Mouse (Mus musculus): ENCODE results near the gene Sema3e. TPM values are rescaled to one million over a fixed set of nuclear protein-coding genes. Genes with fewer than 3 reads are reported as not detected.

Sema3e gene
- polyA plus RNA-seq, 1 experiment from 2014 or later: 18.9 TPM

DNA sequence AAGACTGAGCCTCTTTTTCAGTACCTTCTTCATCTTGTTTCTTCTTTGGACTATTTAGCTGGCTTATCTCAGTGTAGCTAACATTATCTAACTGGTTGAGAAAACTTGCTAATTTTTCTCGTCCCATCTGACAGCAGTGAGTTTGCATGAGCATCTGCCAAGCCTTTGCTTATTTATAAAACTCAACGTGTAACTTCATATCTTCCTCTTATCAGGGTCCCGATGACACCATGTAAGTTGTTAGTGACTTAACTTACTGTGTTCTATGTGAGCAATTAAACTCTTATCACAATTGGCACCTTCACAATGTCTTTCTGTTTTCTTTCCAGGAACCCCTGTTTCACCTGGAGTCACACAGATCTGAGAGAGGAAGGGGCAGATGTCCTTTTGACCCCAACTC is 184.9 kb downstream of the Sema3e start:
- DNase-seq (ENCODE audit: low spot score): no peak
- Histone ChIP-seq H3K9me3 (ENCODE audit: low read length) (no peaks in the 10 kb centered on the region), H3K4me2 (replicated peaks; ENCODE audit: low read depth, low read length) (no peak overlapping the region), H3K4me3 (ENCODE audit: low read depth, low read length) (no peak overlapping the region), H3K27ac (ENCODE audit: low read length) (no peak overlapping the region), H3K4me1 (ENCODE audit: insufficient read depth, low read depth, low read length) (no peaks in the 10 kb centered on the region), H3K9ac (replicated peaks; ENCODE audit: low read depth) (no peak overlapping the region), H3K36me3 (ENCODE audit: insufficient read depth, low read length) (no peaks in the 10 kb centered on the region), H3K27me3 (replicated peaks; ENCODE audit: insufficient read depth, low read length) (no peaks in the 10 kb centered on the region)
- no peak for ATAC-seq
- WGBS: 27% methylated on average over 3 of the region's 3 CpGs
- no peak for TF ChIP-seq EP300 (IDR thresholded peaks at IDR 0.05)
- TF ChIP-seq CTCF (IDR thresholded peaks at IDR 0.05): no peak

DNA sequence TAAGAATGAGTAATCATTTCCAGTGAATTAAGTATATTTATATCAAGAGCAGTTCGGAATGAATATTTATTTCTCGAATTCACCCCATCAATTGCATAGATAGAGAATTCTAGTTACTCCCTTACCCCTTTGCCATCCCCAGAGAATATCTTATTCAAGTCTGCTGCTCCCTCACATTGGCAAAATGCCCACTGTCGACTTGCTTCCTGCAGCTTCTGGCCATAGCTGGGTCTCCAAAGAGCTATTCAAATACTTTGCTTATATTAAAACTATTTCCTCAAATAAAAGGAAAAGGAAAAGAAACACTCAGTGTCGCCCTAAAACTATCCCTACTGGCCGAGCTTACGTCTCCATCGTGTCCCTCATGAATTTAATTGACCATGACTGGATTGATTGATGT is 191.1 kb downstream of the Sema3e start:
- Histone ChIP-seq H3K27me3 (replicated peaks; ENCODE audit: insufficient read depth, low read length) (no peaks in the 10 kb centered on the region), H3K4me3 (ENCODE audit: low read depth, low read length) (no peak overlapping the region), H3K4me1 (ENCODE audit: insufficient read depth, low read depth, low read length) (no peaks in the 10 kb centered on the region), H3K9ac (replicated peaks; ENCODE audit: low read depth) (no peak overlapping the region), H3K27ac (ENCODE audit: low read length) (no peak overlapping the region), H3K4me2 (replicated peaks; ENCODE audit: low read depth, low read length) (no peak overlapping the region), H3K36me3 (ENCODE audit: insufficient read depth, low read length) (no peaks in the 10 kb centered on the region), H3K9me3 (ENCODE audit: low read length) (no peaks in the 10 kb centered on the region)
- TF ChIP-seq CTCF (IDR thresholded peaks at IDR 0.05): no peak
- no peak for TF ChIP-seq EP300 (IDR thresholded peaks at IDR 0.05)
- DNase-seq (ENCODE audit: low spot score): no peak
- ATAC-seq: no peak
- 34% methylated on average over 7 of the region's 7 CpGs for WGBS

DNA sequence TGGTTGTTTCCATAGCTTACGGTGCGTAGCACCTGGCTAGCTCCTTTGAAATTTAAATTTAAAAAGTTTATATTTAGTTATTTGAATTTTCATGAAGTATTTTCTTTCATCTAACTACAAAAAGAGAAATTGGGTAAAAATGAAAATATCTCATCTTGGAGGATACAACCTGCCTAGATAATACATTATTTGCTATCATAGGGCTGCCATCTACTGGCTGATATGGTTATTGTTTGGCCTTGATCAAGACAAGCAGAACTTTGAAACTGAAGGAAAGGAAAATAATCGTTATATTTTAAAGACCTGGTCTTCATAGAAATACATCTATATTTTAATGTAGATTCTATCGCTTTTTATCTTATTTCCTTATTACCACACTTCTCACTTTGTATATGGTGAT is 193.6 kb downstream of the Sema3e start:
- WGBS: 77% methylated on average over 4 of the region's 4 CpGs
- H3K4me3 ChIP-seq (ENCODE audit: low read depth, low read length): no peak overlapping the region
- no peaks in the 10 kb centered on the region for H3K4me1 ChIP-seq (ENCODE audit: insufficient read depth, low read depth, low read length)
- no peak overlapping the region for H3K4me2 ChIP-seq (replicated peaks; ENCODE audit: low read depth, low read length)
- H3K27me3 ChIP-seq (replicated peaks; ENCODE audit: insufficient read depth, low read length): no peaks in the 10 kb centered on the region
- no peaks in the 10 kb centered on the region for H3K9me3 ChIP-seq (ENCODE audit: low read length)
- DNase-seq (ENCODE audit: low spot score): peak; percentile 19
- no peak for TF ChIP-seq EP300 (IDR thresholded peaks at IDR 0.05)
- TF ChIP-seq CTCF (IDR thresholded peaks at IDR 0.05): peak; percentile 63
- ATAC-seq: no peak
- no peak overlapping the region for H3K27ac ChIP-seq (ENCODE audit: low read length)
- no peaks in the 10 kb centered on the region for H3K36me3 ChIP-seq (ENCODE audit: insufficient read depth, low read length)
- H3K9ac ChIP-seq (replicated peaks; ENCODE audit: low read depth): no peak overlapping the region

DNA sequence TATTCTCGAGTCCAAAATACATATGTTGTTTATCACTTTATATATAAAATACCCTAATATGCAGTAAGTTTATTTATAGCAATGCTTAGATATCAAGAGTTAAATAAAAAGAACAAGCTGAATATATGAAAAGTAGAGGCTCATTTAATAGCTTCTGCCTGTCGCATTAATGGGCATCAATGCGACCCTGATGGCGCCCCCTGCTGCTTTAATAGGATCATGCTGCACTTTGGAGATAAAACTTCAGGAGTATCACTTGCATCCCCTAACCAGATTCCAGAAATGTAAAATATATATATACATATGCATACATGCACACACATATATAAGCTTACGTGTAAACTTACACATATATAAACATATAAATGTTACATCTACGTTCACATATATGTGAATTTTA is 199.4 kb downstream of the Sema3e start:
- no peak overlapping the region for H3K4me2 ChIP-seq (replicated peaks; ENCODE audit: low read depth, low read length)
- TF ChIP-seq EP300 (IDR thresholded peaks at IDR 0.05) (no peak), CTCF (IDR thresholded peaks at IDR 0.05) (peak; percentile 32)
- H3K27ac ChIP-seq (ENCODE audit: low read length): no peak overlapping the region
- DNase-seq (ENCODE audit: low spot score) (no peak), ATAC-seq (no peak)
- no peaks in the 10 kb centered on the region for H3K27me3 ChIP-seq (replicated peaks; ENCODE audit: insufficient read depth, low read length)
- H3K9ac ChIP-seq (replicated peaks; ENCODE audit: low read depth): no peak overlapping the region
- H3K9me3 ChIP-seq (ENCODE audit: low read length): no peaks in the 10 kb centered on the region
- H3K36me3 ChIP-seq (ENCODE audit: insufficient read depth, low read length): no peaks in the 10 kb centered on the region
- no peaks in the 10 kb centered on the region for H3K4me1 ChIP-seq (ENCODE audit: insufficient read depth, low read depth, low read length)
- WGBS: 87% methylated on average over 6 of the region's 6 CpGs
- H3K4me3 ChIP-seq (ENCODE audit: low read depth, low read length): no peak overlapping the region

DNA sequence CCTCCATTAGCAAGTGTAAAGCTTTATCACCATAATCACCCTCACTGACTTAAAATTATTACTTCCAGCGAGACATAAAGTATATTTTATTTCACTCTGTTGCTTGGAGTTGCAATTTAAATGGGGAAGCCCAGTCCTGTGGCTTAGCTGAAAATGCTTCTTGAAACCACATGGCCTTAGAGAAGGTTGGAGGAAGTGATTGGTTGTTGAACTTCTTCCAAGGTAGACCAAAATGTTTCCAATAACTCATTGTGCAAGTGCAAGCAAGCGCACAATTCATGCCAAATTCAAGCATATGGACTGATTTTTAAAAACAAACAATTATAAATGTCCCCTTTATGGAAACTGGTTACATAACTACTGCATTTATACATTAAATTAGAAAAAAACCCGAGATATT is 206.0 kb downstream of the Sema3e start:
- no peak overlapping the region for H3K4me3 ChIP-seq (ENCODE audit: low read depth, low read length)
- no peak overlapping the region for H3K4me2 ChIP-seq (replicated peaks; ENCODE audit: low read depth, low read length)
- H3K9me3 ChIP-seq (ENCODE audit: low read length): no peaks in the 10 kb centered on the region
- H3K4me1 ChIP-seq (ENCODE audit: insufficient read depth, low read depth, low read length): no peaks in the 10 kb centered on the region
- no peaks in the 10 kb centered on the region for H3K27me3 ChIP-seq (replicated peaks; ENCODE audit: insufficient read depth, low read length)
- H3K36me3 ChIP-seq (ENCODE audit: insufficient read depth, low read length): no peaks in the 10 kb centered on the region
- ATAC-seq (no peak), DNase-seq (ENCODE audit: low spot score) (no peak)
- 72% methylated on average over 3 of the region's 3 CpGs for WGBS
- H3K9ac ChIP-seq (replicated peaks; ENCODE audit: low read depth): no peak overlapping the region
- H3K27ac ChIP-seq (ENCODE audit: low read length): no peak overlapping the region
- no peak for TF ChIP-seq EP300 (IDR thresholded peaks at IDR 0.05)
- TF ChIP-seq CTCF (IDR thresholded peaks at IDR 0.05): no peak

DNA sequence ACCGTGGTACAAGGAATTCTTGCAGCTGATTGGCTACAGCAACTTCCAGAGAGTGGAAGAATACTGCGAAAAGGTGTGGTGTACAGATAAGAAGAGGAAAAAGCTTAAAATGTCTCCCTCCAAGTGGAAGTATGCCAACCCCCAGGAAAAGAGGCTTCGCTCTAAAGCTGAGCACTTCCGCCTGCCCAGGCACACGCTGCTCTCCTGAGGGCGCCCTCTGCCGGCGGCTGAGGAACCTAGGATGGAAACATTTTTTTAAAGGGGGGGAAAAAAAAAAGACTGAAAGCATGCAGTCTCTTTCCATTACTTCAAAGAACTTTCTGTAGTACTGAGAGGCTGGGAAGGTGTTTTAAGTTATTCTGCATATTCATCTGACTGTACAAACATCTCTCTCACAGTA is 227.5 kb downstream of the Sema3e start:
- H3K9me3 ChIP-seq (ENCODE audit: low read length): no peaks in the 10 kb centered on the region
- DNase-seq (ENCODE audit: low spot score): peak; percentile 34
- no peak for TF ChIP-seq EP300 (IDR thresholded peaks at IDR 0.05)
- peak; percentile 63 for TF ChIP-seq CTCF (IDR thresholded peaks at IDR 0.05)
- no peaks in the 10 kb centered on the region for H3K36me3 ChIP-seq (ENCODE audit: insufficient read depth, low read length)
- H3K27me3 ChIP-seq (replicated peaks; ENCODE audit: insufficient read depth, low read length): no peaks in the 10 kb centered on the region
- H3K4me2 ChIP-seq (replicated peaks; ENCODE audit: low read depth, low read length): no peak overlapping the region
- no peak overlapping the region for H3K4me3 ChIP-seq (ENCODE audit: low read depth, low read length)
- ATAC-seq: no peak
- no peak overlapping the region for H3K27ac ChIP-seq (ENCODE audit: low read length)
- 37% methylated on average over 8 of the region's 8 CpGs for WGBS
- H3K9ac ChIP-seq (replicated peaks; ENCODE audit: low read depth): no peak overlapping the region
- H3K4me1 ChIP-seq (ENCODE audit: insufficient read depth, low read depth, low read length): no peaks in the 10 kb centered on the region

DNA sequence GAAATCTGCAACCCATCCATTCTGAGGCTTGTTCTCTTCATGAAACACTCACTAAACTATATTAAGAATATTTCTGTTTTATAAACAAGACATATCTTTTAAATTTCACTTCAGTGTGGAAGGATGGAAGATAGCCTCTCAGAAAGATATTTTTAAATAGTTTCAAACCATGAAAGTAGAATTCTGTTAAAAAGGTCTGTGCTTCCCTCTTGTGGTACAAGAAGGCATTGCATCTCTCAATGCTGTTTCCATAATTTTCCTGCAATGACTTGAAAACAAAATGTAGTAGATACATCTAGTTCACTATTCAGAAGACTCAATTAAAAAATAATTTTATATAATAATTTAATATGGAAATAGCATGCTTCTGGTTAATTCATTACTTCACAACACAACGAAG is 228.3 kb downstream of the Sema3e start:
- Histone ChIP-seq H3K36me3 (ENCODE audit: insufficient read depth, low read length) (no peaks in the 10 kb centered on the region), H3K9ac (replicated peaks; ENCODE audit: low read depth) (no peak overlapping the region), H3K4me1 (ENCODE audit: insufficient read depth, low read depth, low read length) (no peaks in the 10 kb centered on the region), H3K27ac (ENCODE audit: low read length) (no peak overlapping the region), H3K4me2 (replicated peaks; ENCODE audit: low read depth, low read length) (no peak overlapping the region), H3K9me3 (ENCODE audit: low read length) (no peaks in the 10 kb centered on the region), H3K27me3 (replicated peaks; ENCODE audit: insufficient read depth, low read length) (no peaks in the 10 kb centered on the region), H3K4me3 (ENCODE audit: low read depth, low read length) (no peak overlapping the region)
- 68% methylated on average over 1 of the region's 1 CpGs for WGBS
- DNase-seq (ENCODE audit: low spot score) (peak; percentile 44), ATAC-seq (no peak)
- TF ChIP-seq EP300 (IDR thresholded peaks at IDR 0.05) (no peak), CTCF (IDR thresholded peaks at IDR 0.05) (peak; percentile 68)

Measured in lung, postnatal 0 days (tissue).